8 mouse cellular contexts compared by ENCODE assay signal in the genomic region with DNA sequence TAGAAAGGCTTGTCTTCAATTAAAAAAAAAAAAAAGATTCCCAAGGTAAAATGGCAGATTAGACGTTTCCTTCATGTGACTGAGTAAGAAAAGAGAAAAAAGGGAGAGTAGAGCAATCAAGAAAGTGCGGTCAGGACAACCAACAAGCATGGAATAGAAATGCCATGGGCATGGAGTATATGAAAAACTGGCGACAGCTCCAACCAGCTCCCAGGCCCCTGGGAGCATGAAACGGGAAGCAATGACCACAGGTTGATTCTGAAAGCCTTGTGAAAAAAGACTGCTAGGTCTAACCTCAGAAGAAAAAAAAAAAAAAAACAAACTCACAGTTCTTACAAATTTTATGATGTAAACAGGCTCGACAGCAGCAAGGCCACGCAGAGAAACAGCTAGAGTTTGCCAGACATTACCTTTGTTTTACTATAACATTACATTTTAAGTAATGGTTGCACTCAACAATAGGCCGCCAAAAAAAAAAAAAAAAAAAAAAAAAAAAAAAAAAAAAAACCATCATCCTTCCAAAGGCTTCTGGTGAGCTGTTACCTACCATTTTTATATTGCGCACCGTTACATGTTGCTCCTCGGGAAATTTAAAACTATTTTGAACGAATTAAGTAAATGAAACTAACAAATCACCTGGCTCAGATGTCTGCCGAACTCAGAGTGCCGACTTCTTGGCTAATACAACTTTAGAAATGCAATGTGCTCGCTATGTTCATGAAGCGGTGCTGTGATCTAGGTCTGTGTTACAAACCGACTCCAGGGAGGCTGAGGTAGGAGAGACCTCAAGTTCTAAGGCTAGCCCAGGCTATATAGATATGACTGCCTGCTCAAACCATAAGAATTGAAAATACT. TPM values are rescaled to one million over a fixed set of nuclear protein-coding genes. Genes with fewer than 3 reads are reported as not detected.
A peak's percentile ranks its signal among the peaks of the same experiment; 100 is the strongest.
DNase-seq lines count a peak whose midpoint lies in the region; ATAC-seq and TF ChIP-seq lines count a peak whose summit lies in the region.

No protein-coding gene starts in this region.

- H3K4me2 ChIP-seq in kidney, embryonic 16.5 days (replicated peaks; ENCODE audit: low read depth, low read length) = peak overlapping the region; percentile 67
- peak overlapping the region; percentile 55 for H3K4me2 ChIP-seq in forebrain, embryonic 12.5 days
- peak overlapping the region; percentile 56 for H3K4me2 ChIP-seq in stomach, embryonic 15.5 days

- DNase-seq in kidney, adult 18-20 months = no peak
- peak; percentile 21 for DNase-seq in R1 (ENCODE audit: low read depth, low spot score)
- peak; percentile 52 for DNase-seq in liver, adult 2 months (ENCODE audit: extremely low read depth, low read depth, low spot score)
- no peak for DNase-seq in layer of hippocampus, postnatal 36 days
- no peak for DNase-seq in right cerebral cortex, postnatal 36 days (ENCODE audit: low spot score in 2 of 2)

- ATAC-seq in kidney, embryonic 16.5 days (ENCODE audit: low FRiP score, low TSS enrichment) = no peak
- ATAC-seq in forebrain, embryonic 12.5 days (ENCODE audit: low FRiP score) = no peak; the same call in 1 of the 2 replicates
- no peak for ATAC-seq in stomach, embryonic 15.5 days (ENCODE audit: insufficient read depth, low FRiP score, low read depth)

- no peaks in the 10 kb centered on the region for H3K27me3 ChIP-seq in kidney, embryonic 16.5 days (ENCODE audit: insufficient read depth, low read length)
- H3K27me3 ChIP-seq in forebrain, embryonic 12.5 days = no peaks in the 10 kb centered on the region
- H3K27me3 ChIP-seq in liver, adult 2 months (ENCODE audit: control insufficient read depth, insufficient read depth, low read length) = no peaks in the 10 kb centered on the region
- no peaks in the 10 kb centered on the region for H3K27me3 ChIP-seq in stomach, embryonic 15.5 days (replicated peaks)

- WGBS in kidney, embryonic 16.5 days = 31% methylated on average over 16 of the region's 16 CpGs
- 31% methylated on average over 16 of the region's 16 CpGs for WGBS in forebrain, embryonic 12.5 days
- WGBS in liver, adult 2 months = 31% methylated on average over 16 of the region's 16 CpGs
- WGBS in stomach, embryonic 15.5 days = 27% methylated on average over 16 of the region's 16 CpGs

- no peaks in the 10 kb centered on the region for H3K79me2 ChIP-seq in liver, adult 2 months (ENCODE audit: control insufficient read depth, insufficient read depth, low read length)

- H3K4me3 ChIP-seq in kidney, embryonic 16.5 days (ENCODE audit: low read length) = peak overlapping the region; percentile 91
- peak overlapping the region; percentile 87 for H3K4me3 ChIP-seq in forebrain, embryonic 12.5 days (replicated peaks)
- peak overlapping the region; percentile 92 for H3K4me3 ChIP-seq in liver, adult 2 months (ENCODE audit: insufficient read depth, low read depth, low read length)
- peak overlapping the region; percentile 93 for H3K4me3 ChIP-seq in stomach, embryonic 15.5 days (replicated peaks)

- H3K27ac ChIP-seq in kidney, embryonic 16.5 days (ENCODE audit: low read length) = no peak overlapping the region
- peak overlapping the region; percentile 99 for H3K27ac ChIP-seq in forebrain, embryonic 12.5 days
- no peak overlapping the region for H3K27ac ChIP-seq in liver, adult 2 months (replicated peaks; ENCODE audit: insufficient read depth, low read depth, low read length)
- H3K27ac ChIP-seq in stomach, embryonic 15.5 days = peak overlapping the region; percentile 99; the same call in 1 of the 2 replicates

- peaks cover 10% of the 10 kb centered on the region for H3K4me1 ChIP-seq in kidney, embryonic 16.5 days (ENCODE audit: insufficient read depth, low read length)
- peaks cover 12% of the 10 kb centered on the region for H3K4me1 ChIP-seq in forebrain, embryonic 12.5 days
- peaks cover 2% of the 10 kb centered on the region; the same call in 1 of the 2 replicates for H3K4me1 ChIP-seq in liver, adult 2 months (ENCODE audit: control insufficient read depth, insufficient read depth, low read length)
- H3K4me1 ChIP-seq in stomach, embryonic 15.5 days = 0 out of 2 replicates have a peak, but pooled peaks cover 6% of the 10 kb centered on the region

- no peaks in the 10 kb centered on the region for H3K36me3 ChIP-seq in kidney, embryonic 16.5 days (ENCODE audit: insufficient read depth, low read length)
- no peaks in the 10 kb centered on the region for H3K36me3 ChIP-seq in forebrain, embryonic 12.5 days (replicated peaks)
- no peaks in the 10 kb centered on the region for H3K36me3 ChIP-seq in liver, adult 2 months (ENCODE audit: control insufficient read depth, insufficient read depth, low read length)
- no peaks in the 10 kb centered on the region for H3K36me3 ChIP-seq in stomach, embryonic 15.5 days

- no peak for TF ChIP-seq CTCF in liver, adult 2 months (IDR thresholded peaks at IDR 0.05; ENCODE audit: low read depth, low read length)

- no peaks in the 10 kb centered on the region for H3K9me3 ChIP-seq in kidney, embryonic 16.5 days (ENCODE audit: low read length)
- no peaks in the 10 kb centered on the region for H3K9me3 ChIP-seq in forebrain, embryonic 12.5 days
- no peaks in the 10 kb centered on the region for H3K9me3 ChIP-seq in stomach, embryonic 15.5 days

- H3K9ac ChIP-seq in kidney, embryonic 16.5 days (replicated peaks; ENCODE audit: low read length) = peak overlapping the region; percentile 89
- peak overlapping the region; percentile 36 for H3K9ac ChIP-seq in forebrain, embryonic 12.5 days
- peak overlapping the region; percentile 34; the same call in 1 of the 2 replicates for H3K9ac ChIP-seq in liver, adult 2 months (ENCODE audit: low read depth, low read length)
- H3K9ac ChIP-seq in stomach, embryonic 15.5 days = peak overlapping the region; percentile 37; the same call in 1 of the 2 replicates

- no peak for TF ChIP-seq POLR2A in liver, adult 2 months (IDR thresholded peaks at IDR 0.05; ENCODE audit: extremely low read depth, insufficient read depth, low read length)

RNA-seq across cellular contexts. Expression of gene 2610301B20Rik, which starts 1.4 kb away (rescaled TPM):
- 29.7 and 32.4 TPM in 2 replicates for polyA plus RNA-seq in kidney, embryonic 16.5 days (2015; fragmentation: Nextera tagmentation; extraction: Ambion mirVana)
- 43.2 and 43.5 TPM in 2 replicates for polyA plus RNA-seq in forebrain, embryonic 12.5 days (2016; fragmentation: Nextera tagmentation; extraction: Ambion mirVana)
- 2.7 and 3.0 TPM in 2 replicates for total RNA-seq in liver, adult 2 months (2014; rRNA removed)
- polyA plus RNA-seq in liver, adult 2 months (2012; rRNA removed) = 1.6 and 1.9 TPM in 2 replicates
- polyA plus RNA-seq in stomach, embryonic 15.5 days (2015; fragmentation: Nextera tagmentation; extraction: Ambion mirVana) = 24.2 and 25.5 TPM in 2 replicates
- 10 to 100 TPM; 38.9 to 40.8 TPM for total RNA-seq in layer of hippocampus, postnatal 36 days (2021)

Comparison
In these comparisons a context has a peak if more than half of its experiments do, and no peak if none do; other contexts are left out.
1. H3K27ac ChIP-seq: peak in forebrain, embryonic 12.5 days (single experiment) and stomach, embryonic 15.5 days (single experiment); none in kidney, embryonic 16.5 days (single experiment) and liver, adult 2 months (single experiment).
2. H3K9ac ChIP-seq: peak in every context shown above with its lines; median percentile 89 in kidney, embryonic 16.5 days; 37 in stomach, embryonic 15.5 days; 36 in forebrain, embryonic 12.5 days; 34 in liver, adult 2 months.
3. DNase-seq: peak in R1 (single experiment) and liver, adult 2 months (single experiment); none in kidney, adult 18-20 months (single experiment), layer of hippocampus, postnatal 36 days (0 of 2) and right cerebral cortex, postnatal 36 days (0 of 2).
4. Peak in every context shown above with its lines, with median percentiles within 50 percentile points of each other: H3K4me2 ChIP-seq and H3K4me3 ChIP-seq.